In genomic region chr16:87172395-87172794, GRCm38 (mm10) we compare ENCODE assay signal across 16 mouse cellular contexts.
"Had no signal": no experiment of that assay in that cellular context is flagged by ENCODE, and none has a peak within 500 bp of the region (broad histone marks: within the 10 kb centered on the region; RNA-seq: fewer than 3 reads in every experiment).

No protein-coding gene starts in this region.

- H3K27ac ChIP-seq: kidney, embryonic 15.5 days; left cerebral cortex, adult 2 months; limb, embryonic 10.5 days; neural tube, embryonic 12.5 days; stomach, postnatal 0 days had no signal

- ATAC-seq: intestine, embryonic 16.5 days had no signal

- H3K4me2 ChIP-seq: kidney, embryonic 15.5 days; liver, embryonic 11.5 days; lung, embryonic 14.5 days; neural tube, embryonic 12.5 days had no signal

- H3K36me3 ChIP-seq: kidney, embryonic 15.5 days; limb, embryonic 10.5 days; neural tube, embryonic 12.5 days had no signal

- H3K9ac ChIP-seq: kidney, embryonic 15.5 days; lung, embryonic 14.5 days; neural tube, embryonic 12.5 days had no signal

- H3K27me3 ChIP-seq: kidney, embryonic 15.5 days; neural tube, embryonic 12.5 days had no signal

- H3K4me1 ChIP-seq: kidney, embryonic 15.5 days; limb, embryonic 10.5 days; neural tube, embryonic 12.5 days had no signal

- DNase-seq: kidney, adult 2 months; kidney, postnatal 25 days; lung, embryonic 14.5 days; lung, postnatal 10 days; lung, postnatal 4 days; right cerebral cortex, adult 18-20 months; thymus, adult 18-20 months; thymus, postnatal 25 days had no signal

- H3K4me3 ChIP-seq: kidney, embryonic 15.5 days; left cerebral cortex, adult 2 months; limb, embryonic 10.5 days; myocyte; neural tube, embryonic 12.5 days had no signal

- H3K9me3 ChIP-seq: kidney, embryonic 15.5 days; limb, embryonic 10.5 days; neural tube, embryonic 12.5 days had no signal
